Mouse (Mus musculus): ENCODE data around the gene Lgals2. TPM values are rescaled to one million over a fixed set of nuclear protein-coding genes. Genes with fewer than 3 reads are reported as not detected.
A peak's percentile ranks its signal among the peaks of the same experiment; 100 is the strongest.

Gene Lgals2
- polyA plus RNA-seq, 1 experiment from 2014 or later: not detected

GRCm38 (mm10) chr15:78843581-78844469, 11.5 kb downstream of the Lgals2 start:
- Histone ChIP-seq H3K4me2 (ENCODE audit: low read length) (peak overlapping the region; percentile 89), H3K9me3 (ENCODE audit: control insufficient read depth, low read length) (no peaks in the 10 kb centered on the region), H3K9ac (ENCODE audit: low read length) (peak overlapping the region; percentile 93), H3K27ac (replicated peaks in 1 of 2; ENCODE audit: control insufficient read depth in 1 of 2, insufficient read depth in 1 of 2, low read depth in 2 of 2, low read length in 2 of 2) (peak overlapping the region; percentile 96), H3K4me1 (ENCODE audit: control insufficient read depth in 2 of 2, insufficient read depth in 2 of 2, low read length in 2 of 2) (peaks cover 25 to 40% of the 10 kb centered on the region in 2 experiments), H3K27me3 (ENCODE audit: control insufficient read depth, insufficient read depth, low read length) (no peaks in the 10 kb centered on the region), H3K36me3 (ENCODE audit: control insufficient read depth, insufficient read depth, low read length) (peaks cover 22% of the 10 kb centered on the region), H3K4me3 (ENCODE audit: control insufficient read depth in 1 of 2, insufficient read depth in 1 of 2, low read depth in 1 of 2, low read length in 2 of 2) (peak overlapping the region; percentile 74 to 85)
- 38% methylated on average over 21 of the region's 21 CpGs for WGBS
- ATAC-seq (ENCODE audit: insufficient number of reproducible peaks, insufficient read depth, low FRiP score, low read depth): no peak

- WGBS: under 1% methylated on average over 85 of the region's 86 CpGs
- Histone ChIP-seq H3K27ac (replicated peaks in 1 of 2; ENCODE audit: control insufficient read depth in 1 of 2, insufficient read depth in 1 of 2, low read depth in 2 of 2, low read length in 2 of 2) (peak within 1 kb of the TSS; percentile 96), H3K36me3 (ENCODE audit: control insufficient read depth, insufficient read depth, low read length) (peaks cover 15% of the 10 kb centered on the region), H3K9ac (ENCODE audit: low read length) (peak within 1 kb of the TSS; percentile 93), H3K4me1 (ENCODE audit: control insufficient read depth in 2 of 2, insufficient read depth in 2 of 2, low read length in 2 of 2) (peaks cover 25 to 38% of the 10 kb centered on the region in 2 experiments), H3K4me2 (ENCODE audit: low read length) (peak within 1 kb of the TSS; percentile 89), H3K9me3 (ENCODE audit: control insufficient read depth, low read length) (no peaks in the 10 kb centered on the region), H3K4me3 (ENCODE audit: control insufficient read depth in 1 of 2, insufficient read depth in 1 of 2, low read depth in 1 of 2, low read length in 2 of 2) (peak within 1 kb of the TSS; percentile 74 to 85), H3K27me3 (ENCODE audit: control insufficient read depth, insufficient read depth, low read length) (no peaks in the 10 kb centered on the region)
- ATAC-seq (ENCODE audit: insufficient number of reproducible peaks, insufficient read depth, low FRiP score, low read depth): peak; percentile 81
These were observed 12.8 kb downstream of the Lgals2 start, which contains the start of gene Cdc42ep1 for GRCm38 (mm10) chr15:78842371-78843163. TSS of gene Cdc42ep1 (plus strand) at chr15:78842624.

- no peak overlapping the region for H3K9ac ChIP-seq (ENCODE audit: low read length)
- no peak for ATAC-seq (ENCODE audit: insufficient number of reproducible peaks, insufficient read depth, low FRiP score, low read depth)
These were observed 14.1 kb downstream of the Lgals2 start for GRCm38 (mm10) chr15:78841161-78841790.

GRCm38 (mm10) chr15:78840751-78841150, 14.6 kb downstream of the Lgals2 start:
- no peak overlapping the region for H3K4me2 ChIP-seq (ENCODE audit: low read length)
- WGBS: 71% methylated on average over 11 of the region's 11 CpGs
- no peak overlapping the region for H3K9ac ChIP-seq (ENCODE audit: low read length)
- no peak for ATAC-seq (ENCODE audit: insufficient number of reproducible peaks, insufficient read depth, low FRiP score, low read depth)
- no peaks in the 10 kb centered on the region for H3K9me3 ChIP-seq (ENCODE audit: control insufficient read depth, low read length)
- H3K4me3 ChIP-seq (ENCODE audit: control insufficient read depth in 1 of 2, insufficient read depth in 1 of 2, low read depth in 1 of 2, low read length in 2 of 2): no peak overlapping the region
- H3K27me3 ChIP-seq (ENCODE audit: control insufficient read depth, insufficient read depth, low read length): no peaks in the 10 kb centered on the region
- no peak overlapping the region for H3K27ac ChIP-seq (replicated peaks in 1 of 2; ENCODE audit: control insufficient read depth in 1 of 2, insufficient read depth in 1 of 2, low read depth in 2 of 2, low read length in 2 of 2)
- peaks cover 27 to 36% of the 10 kb centered on the region in 2 experiments for H3K4me1 ChIP-seq (ENCODE audit: control insufficient read depth in 2 of 2, insufficient read depth in 2 of 2, low read length in 2 of 2)
- no peaks in the 10 kb centered on the region for H3K36me3 ChIP-seq (ENCODE audit: control insufficient read depth, insufficient read depth, low read length)

More at GRCm38 (mm10) chr15:78841161-78841790, 14.1 kb downstream of the Lgals2 start:
- Histone ChIP-seq H3K4me1 (ENCODE audit: control insufficient read depth in 2 of 2, insufficient read depth in 2 of 2, low read length in 2 of 2) (peaks cover 28 to 36% of the 10 kb centered on the region in 2 experiments), H3K27me3 (ENCODE audit: control insufficient read depth, insufficient read depth, low read length) (no peaks in the 10 kb centered on the region), H3K4me2 (ENCODE audit: low read length) (no peak overlapping the region), H3K36me3 (ENCODE audit: control insufficient read depth, insufficient read depth, low read length) (0 out of 2 replicates have a peak, but pooled peaks cover 3% of the 10 kb centered on the region), H3K9me3 (ENCODE audit: control insufficient read depth, low read length) (no peaks in the 10 kb centered on the region), H3K4me3 (ENCODE audit: control insufficient read depth in 1 of 2, insufficient read depth in 1 of 2, low read depth in 1 of 2, low read length in 2 of 2) (no peak overlapping the region), H3K27ac (replicated peaks in 1 of 2; ENCODE audit: control insufficient read depth in 1 of 2, insufficient read depth in 1 of 2, low read depth in 2 of 2, low read length in 2 of 2) (0 out of 4 replicates have a peak overlapping the region, but pooled peaks of 1 of the 2 experiments have one; percentile 96)
- 70% methylated on average over 6 of the region's 6 CpGs for WGBS

GRCm38 (mm10) chr15:78840241-78840640, 15.1 kb downstream of the Lgals2 start:
- H3K4me1 ChIP-seq (ENCODE audit: control insufficient read depth in 2 of 2, insufficient read depth in 2 of 2, low read length in 2 of 2): peaks cover 25 to 36% of the 10 kb centered on the region in 2 experiments
- no peak overlapping the region for H3K27ac ChIP-seq (replicated peaks in 1 of 2; ENCODE audit: control insufficient read depth in 1 of 2, insufficient read depth in 1 of 2, low read depth in 2 of 2, low read length in 2 of 2)
- H3K9ac ChIP-seq (ENCODE audit: low read length): no peak overlapping the region; the same call in 1 of the 2 replicates
- no peak for ATAC-seq (ENCODE audit: insufficient number of reproducible peaks, insufficient read depth, low FRiP score, low read depth)
- no peaks in the 10 kb centered on the region for H3K9me3 ChIP-seq (ENCODE audit: control insufficient read depth, low read length)
- H3K27me3 ChIP-seq (ENCODE audit: control insufficient read depth, insufficient read depth, low read length): no peaks in the 10 kb centered on the region
- H3K4me3 ChIP-seq (ENCODE audit: control insufficient read depth in 1 of 2, insufficient read depth in 1 of 2, low read depth in 1 of 2, low read length in 2 of 2): no peak overlapping the region
- H3K36me3 ChIP-seq (ENCODE audit: control insufficient read depth, insufficient read depth, low read length): no peaks in the 10 kb centered on the region
- WGBS: 69% methylated on average over 3 of the region's 3 CpGs
- H3K4me2 ChIP-seq (ENCODE audit: low read length): no peak overlapping the region

GRCm38 (mm10) chr15:78839744-78840143, 15.6 kb downstream of the Lgals2 start:
- WGBS: 11% methylated on average over 2 of the region's 2 CpGs
- no peak for ATAC-seq (ENCODE audit: insufficient number of reproducible peaks, insufficient read depth, low FRiP score, low read depth)
- Histone ChIP-seq H3K4me2 (ENCODE audit: low read length) (no peak overlapping the region), H3K9ac (ENCODE audit: low read length) (peak overlapping the region; percentile 34; the same call in 1 of the 2 replicates), H3K4me3 (ENCODE audit: control insufficient read depth in 1 of 2, insufficient read depth in 1 of 2, low read depth in 1 of 2, low read length in 2 of 2) (no peak overlapping the region), H3K36me3 (ENCODE audit: control insufficient read depth, insufficient read depth, low read length) (no peaks in the 10 kb centered on the region), H3K9me3 (ENCODE audit: control insufficient read depth, low read length) (no peaks in the 10 kb centered on the region), H3K27ac (replicated peaks in 1 of 2; ENCODE audit: control insufficient read depth in 1 of 2, insufficient read depth in 1 of 2, low read depth in 2 of 2, low read length in 2 of 2) (no peak overlapping the region), H3K27me3 (ENCODE audit: control insufficient read depth, insufficient read depth, low read length) (no peaks in the 10 kb centered on the region), H3K4me1 (ENCODE audit: control insufficient read depth in 2 of 2, insufficient read depth in 2 of 2, low read length in 2 of 2) (peaks cover 27 to 38% of the 10 kb centered on the region in 2 experiments)

- H3K27me3 ChIP-seq (ENCODE audit: control insufficient read depth, insufficient read depth, low read length): no peaks in the 10 kb centered on the region
- no peak overlapping the region for H3K4me2 ChIP-seq (ENCODE audit: low read length)
- peak; percentile 19 for ATAC-seq (ENCODE audit: insufficient number of reproducible peaks, insufficient read depth, low FRiP score, low read depth)
These were observed 19.2 kb downstream of the Lgals2 start for GRCm38 (mm10) chr15:78836086-78836621.

More at GRCm38 (mm10) chr15:78836086-78836621, 19.2 kb downstream of the Lgals2 start:
- WGBS: 35% methylated on average over 8 of the region's 8 CpGs
- Histone ChIP-seq H3K4me1 (ENCODE audit: control insufficient read depth in 2 of 2, insufficient read depth in 2 of 2, low read length in 2 of 2) (peaks cover 43 to 53% of the 10 kb centered on the region in 2 experiments), H3K27ac (replicated peaks in 1 of 2; ENCODE audit: control insufficient read depth in 1 of 2, insufficient read depth in 1 of 2, low read depth in 2 of 2, low read length in 2 of 2) (peak overlapping the region; percentile 84 to 91), H3K4me3 (ENCODE audit: control insufficient read depth in 1 of 2, insufficient read depth in 1 of 2, low read depth in 1 of 2, low read length in 2 of 2) (no peak overlapping the region), H3K36me3 (ENCODE audit: control insufficient read depth, insufficient read depth, low read length) (no peaks in the 10 kb centered on the region), H3K9me3 (ENCODE audit: control insufficient read depth, low read length) (no peaks in the 10 kb centered on the region), H3K9ac (ENCODE audit: low read length) (peak overlapping the region; percentile 21; the same call in 1 of the 2 replicates)
